Mouse (Mus musculus): ENCODE results near the gene Cc2d2a. TPM values are rescaled to one million over a fixed set of nuclear protein-coding genes. Genes with fewer than 3 reads are reported as not detected.

Gene Cc2d2a
- polyA plus RNA-seq, 1 experiment from 2014 or later, result 2.8 TPM

DNA sequence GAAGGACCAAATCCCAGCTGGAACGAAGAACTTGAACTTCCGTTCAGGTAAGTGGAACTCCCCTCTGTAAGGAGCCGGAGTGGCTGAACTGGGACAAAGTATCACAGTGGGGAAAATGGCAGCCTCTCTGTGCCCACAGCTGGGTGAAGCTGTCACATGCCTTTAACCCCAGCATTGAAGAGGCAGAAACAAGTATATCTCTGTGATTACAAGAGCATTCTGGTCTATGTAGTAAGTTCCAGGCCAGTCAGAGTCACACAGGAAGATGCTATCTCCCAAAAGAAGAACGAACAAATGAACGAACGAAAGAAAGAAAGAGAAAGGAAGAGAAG, 60.3 kb downstream of the Cc2d2a start:
- TF ChIP-seq CTCF (IDR thresholded peaks at IDR 0.05; ENCODE audit: low read depth), result no peak
- no peak overlapping the region for H3K9ac ChIP-seq (ENCODE audit: low read depth, low read length)
- no peak overlapping the region for H3K27ac ChIP-seq (ENCODE audit: low read depth, low read length)
- no peaks in the 10 kb centered on the region for H3K27me3 ChIP-seq (replicated peaks; ENCODE audit: control insufficient read depth, insufficient read depth, low read length)
- no peak for ATAC-seq
- peaks cover 52% of the 10 kb centered on the region for H3K36me3 ChIP-seq (ENCODE audit: control insufficient read depth, insufficient read depth)
- no peak overlapping the region for H3K4me2 ChIP-seq (replicated peaks; ENCODE audit: low read depth)
- 98% methylated on average over 6 of the region's 6 CpGs for WGBS
- H3K4me1 ChIP-seq (replicated peaks; ENCODE audit: control insufficient read depth, insufficient read depth, low read length), result no peaks in the 10 kb centered on the region
- no peaks in the 10 kb centered on the region for H3K9me3 ChIP-seq (ENCODE audit: control insufficient read depth)
- H3K4me3 ChIP-seq (ENCODE audit: low read depth, low read length), result no peak overlapping the region

DNA sequence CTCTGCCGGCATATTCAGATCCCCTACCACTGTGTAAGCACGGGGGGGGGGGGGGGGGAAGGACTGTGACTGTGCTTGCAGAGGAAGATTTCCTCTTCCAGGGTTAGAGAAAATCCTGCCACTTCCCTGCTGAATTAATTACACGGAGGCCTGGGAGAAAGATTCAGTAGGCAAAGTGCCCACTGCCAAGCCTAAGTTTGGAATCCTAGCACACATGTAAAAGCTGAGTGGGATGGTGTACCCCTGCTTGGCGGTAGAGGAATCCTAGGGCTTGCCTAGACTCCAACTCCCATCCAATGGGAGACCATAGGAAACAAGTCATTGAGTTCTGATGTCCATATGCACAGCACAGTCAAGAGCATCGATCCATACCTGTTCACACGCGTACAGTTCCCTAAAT, 61.7 kb downstream of the Cc2d2a start:
- Histone ChIP-seq H3K36me3 (ENCODE audit: control insufficient read depth, insufficient read depth) (peaks cover 38% of the 10 kb centered on the region), H3K9me3 (ENCODE audit: control insufficient read depth) (no peaks in the 10 kb centered on the region), H3K4me2 (replicated peaks; ENCODE audit: low read depth) (no peak overlapping the region), H3K4me1 (replicated peaks; ENCODE audit: control insufficient read depth, insufficient read depth, low read length) (no peaks in the 10 kb centered on the region), H3K27me3 (replicated peaks; ENCODE audit: control insufficient read depth, insufficient read depth, low read length) (no peaks in the 10 kb centered on the region), H3K9ac (ENCODE audit: low read depth, low read length) (no peak overlapping the region), H3K4me3 (ENCODE audit: low read depth, low read length) (no peak overlapping the region), H3K27ac (ENCODE audit: low read depth, low read length) (no peak overlapping the region)
- WGBS, result 85% methylated on average over 7 of the region's 7 CpGs
- no peak for TF ChIP-seq CTCF (IDR thresholded peaks at IDR 0.05; ENCODE audit: low read depth)
- ATAC-seq, result no peak

DNA sequence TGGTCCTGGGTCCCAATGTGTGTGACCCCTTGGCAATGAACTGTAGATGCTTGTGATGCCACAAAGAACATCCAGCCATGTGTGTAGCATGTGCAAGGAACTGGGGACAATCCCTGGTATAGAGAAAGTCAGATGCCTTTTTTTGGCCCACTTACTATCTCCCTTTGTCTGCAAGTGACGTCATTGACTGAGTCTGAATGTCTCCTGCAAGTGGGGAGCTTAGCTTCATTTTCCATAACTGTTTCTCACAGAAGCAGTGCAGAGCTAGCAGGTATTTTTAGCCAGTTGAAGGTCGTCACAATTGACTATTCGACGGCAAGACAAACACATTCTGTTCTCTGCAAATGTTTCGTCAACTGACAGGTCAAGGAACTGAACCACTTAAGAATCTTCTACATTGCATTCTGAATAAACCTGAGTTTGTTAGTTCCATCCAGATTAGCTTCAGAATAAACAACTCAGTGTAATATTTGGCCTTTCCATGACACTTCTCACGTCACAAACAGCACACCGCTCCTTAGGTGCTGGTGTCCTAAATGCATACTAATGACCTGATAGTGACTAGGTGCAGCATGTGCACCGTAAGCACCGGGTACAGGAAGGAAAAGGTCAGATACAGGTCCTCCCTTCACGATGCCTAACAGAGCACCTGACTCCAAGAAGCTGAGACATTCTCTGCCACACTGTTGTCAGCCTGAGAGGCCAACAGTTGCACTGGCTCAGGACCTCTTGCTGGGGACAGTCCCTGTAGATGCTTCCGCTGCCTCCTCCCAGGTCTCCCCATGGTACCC, 66.4 kb downstream of the Cc2d2a start:
- no peak for TF ChIP-seq CTCF (IDR thresholded peaks at IDR 0.05; ENCODE audit: low read depth)
- no peak overlapping the region for H3K27ac ChIP-seq (ENCODE audit: low read depth, low read length)
- H3K27me3 ChIP-seq (replicated peaks; ENCODE audit: control insufficient read depth, insufficient read depth, low read length), result no peaks in the 10 kb centered on the region
- H3K9me3 ChIP-seq (ENCODE audit: control insufficient read depth), result no peaks in the 10 kb centered on the region
- no peak overlapping the region for H3K4me2 ChIP-seq (replicated peaks; ENCODE audit: low read depth)
- no peak overlapping the region for H3K9ac ChIP-seq (ENCODE audit: low read depth, low read length)
- H3K4me3 ChIP-seq (ENCODE audit: low read depth, low read length), result no peak overlapping the region
- H3K36me3 ChIP-seq (ENCODE audit: control insufficient read depth, insufficient read depth), result peaks cover 21% of the 10 kb centered on the region
- WGBS, result 79% methylated on average over 11 of the region's 11 CpGs
- H3K4me1 ChIP-seq (replicated peaks; ENCODE audit: control insufficient read depth, insufficient read depth, low read length), result no peaks in the 10 kb centered on the region
- ATAC-seq, result no peak

DNA sequence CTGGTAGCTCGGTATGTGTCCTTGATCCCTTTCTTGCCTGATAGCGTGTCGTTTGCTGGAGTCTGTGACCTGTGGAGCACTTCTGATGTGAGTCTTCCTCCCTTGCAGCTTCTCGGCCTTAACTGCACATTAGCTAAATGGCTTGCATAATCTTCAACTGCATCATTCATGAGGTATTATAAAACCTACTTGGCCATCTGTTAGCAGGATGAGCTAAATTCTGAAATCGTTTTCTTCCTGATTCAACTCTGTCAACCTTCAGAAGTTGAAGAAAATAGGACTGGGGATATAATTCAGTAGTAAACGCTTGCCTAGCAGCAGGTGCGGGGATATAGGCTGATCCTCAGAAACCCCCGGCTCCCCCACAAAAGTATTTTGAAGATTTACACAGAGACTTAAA, 70.2 kb downstream of the Cc2d2a start:
- WGBS, result 74% methylated on average over 8 of the region's 8 CpGs

DNA sequence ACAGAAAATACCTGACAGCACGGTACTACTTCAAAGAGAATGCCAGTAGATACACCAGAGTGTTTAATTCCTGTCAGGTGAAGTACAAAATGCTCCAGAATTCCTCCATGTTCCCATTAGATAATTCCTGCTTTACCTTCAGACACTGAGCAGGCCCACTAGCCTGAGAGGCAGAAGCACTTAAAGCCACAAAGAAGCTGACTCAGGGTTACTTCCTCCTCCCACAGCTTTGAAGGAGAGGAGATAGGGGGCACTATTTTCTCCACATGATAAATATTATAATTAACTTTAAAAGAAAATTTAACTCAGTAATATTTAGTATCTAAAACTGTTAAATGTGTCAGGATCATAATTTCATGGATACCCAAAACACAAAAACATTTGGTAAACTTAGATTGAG, 82.0 kb downstream of the Cc2d2a start:
- no peak overlapping the region for H3K4me3 ChIP-seq (ENCODE audit: low read depth, low read length)
- no peak for ATAC-seq
- WGBS, result 81% methylated on average over 1 of the region's 1 CpGs

More for the DNA sequence above, 70.2 kb downstream of the Cc2d2a start:
- Histone ChIP-seq H3K36me3 (ENCODE audit: control insufficient read depth, insufficient read depth) (peaks cover 8% of the 10 kb centered on the region; the same call in 1 of the 2 replicates), H3K4me3 (ENCODE audit: low read depth, low read length) (no peak overlapping the region), H3K9me3 (ENCODE audit: control insufficient read depth) (no peaks in the 10 kb centered on the region), H3K27me3 (replicated peaks; ENCODE audit: control insufficient read depth, insufficient read depth, low read length) (no peaks in the 10 kb centered on the region), H3K27ac (ENCODE audit: low read depth, low read length) (no peak overlapping the region), H3K4me2 (replicated peaks; ENCODE audit: low read depth) (no peak overlapping the region), H3K4me1 (replicated peaks; ENCODE audit: control insufficient read depth, insufficient read depth, low read length) (no peaks in the 10 kb centered on the region), H3K9ac (ENCODE audit: low read depth, low read length) (no peak overlapping the region)
- no peak for TF ChIP-seq CTCF (IDR thresholded peaks at IDR 0.05; ENCODE audit: low read depth)
- no peak for ATAC-seq

DNA sequence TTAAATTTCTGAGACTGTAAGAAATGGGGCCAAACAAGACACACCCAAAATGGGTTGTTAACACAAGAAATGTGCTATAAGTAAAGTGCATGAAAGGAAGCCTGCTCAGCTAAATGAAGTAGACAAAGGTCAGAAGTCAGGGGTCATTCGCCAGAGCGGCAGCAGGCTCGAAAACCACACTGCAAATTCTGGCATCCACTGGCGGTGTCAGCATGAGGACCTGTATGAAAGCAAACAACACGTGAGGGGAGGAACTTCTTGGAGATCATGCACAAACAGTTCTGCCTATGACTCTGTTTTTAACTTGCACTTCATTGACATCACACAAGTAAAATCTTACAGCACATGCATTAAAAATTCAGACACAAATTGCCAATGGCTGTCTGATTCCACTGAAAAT, 83.0 kb downstream of the Cc2d2a start:
- WGBS, result 56% methylated on average over 5 of the region's 5 CpGs
- ATAC-seq, result no peak
- no peak for TF ChIP-seq CTCF (IDR thresholded peaks at IDR 0.05; ENCODE audit: low read depth)

More for the DNA sequence above, 82.0 kb downstream of the Cc2d2a start:
- Histone ChIP-seq H3K9me3 (ENCODE audit: control insufficient read depth) (no peaks in the 10 kb centered on the region), H3K36me3 (ENCODE audit: control insufficient read depth, insufficient read depth) (peaks cover 14% of the 10 kb centered on the region; the same call in 1 of the 2 replicates), H3K4me1 (replicated peaks; ENCODE audit: control insufficient read depth, insufficient read depth, low read length) (no peaks in the 10 kb centered on the region), H3K27me3 (replicated peaks; ENCODE audit: control insufficient read depth, insufficient read depth, low read length) (no peaks in the 10 kb centered on the region), H3K4me2 (replicated peaks; ENCODE audit: low read depth) (no peak overlapping the region), H3K9ac (ENCODE audit: low read depth, low read length) (no peak overlapping the region), H3K27ac (ENCODE audit: low read depth, low read length) (no peak overlapping the region)
- no peak for TF ChIP-seq CTCF (IDR thresholded peaks at IDR 0.05; ENCODE audit: low read depth)

More for the DNA sequence above, 83.0 kb downstream of the Cc2d2a start:
- Histone ChIP-seq H3K9ac (ENCODE audit: low read depth, low read length) (no peak overlapping the region), H3K27ac (ENCODE audit: low read depth, low read length) (no peak overlapping the region), H3K4me1 (replicated peaks; ENCODE audit: control insufficient read depth, insufficient read depth, low read length) (no peaks in the 10 kb centered on the region), H3K36me3 (ENCODE audit: control insufficient read depth, insufficient read depth) (peaks cover 22% of the 10 kb centered on the region), H3K4me3 (ENCODE audit: low read depth, low read length) (no peak overlapping the region), H3K4me2 (replicated peaks; ENCODE audit: low read depth) (no peak overlapping the region), H3K27me3 (replicated peaks; ENCODE audit: control insufficient read depth, insufficient read depth, low read length) (no peaks in the 10 kb centered on the region), H3K9me3 (ENCODE audit: control insufficient read depth) (no peaks in the 10 kb centered on the region)
